Mouse (Mus musculus) lung, embryonic 14.5 days (tissue): ENCODE data around the gene Lrrc8d. TPM values are rescaled to one million over a fixed set of nuclear protein-coding genes. Genes with fewer than 3 reads are reported as not detected.

Source experiments
- ATAC-seq: fragments of 200-750 bp; cut with Nextera tagmentation; 2 replicates; pipeline ENCODE4 v1.8.0; 2017; ENCODE audit warnings: mild to moderate bottlenecking, moderate TSS enrichment, moderate library complexity; ENCODE audit not compliant: insufficient read depth
- DNase-seq: peaks from one replicate; pipeline ENCODE4 v3.0.0-alpha.2; 2015
- H3K27ac ChIP-seq: fragments of 300-500 bp; sonication (generic); 2 replicates; pipeline ENCODE4 v1.5.1; 2014; ENCODE audit warnings: low read depth, mild to moderate bottlenecking, moderate library complexity
- H3K27me3 ChIP-seq: fragments of 300-500 bp; sonication (generic); 2 replicates; pipeline ENCODE4 v1.6.1; 2014; ENCODE audit warnings: low read length, control low read depth; ENCODE audit not compliant: insufficient read depth
- H3K36me3 ChIP-seq: fragments of 300-500 bp; sonication (generic); 2 replicates; pipeline ENCODE4 v1.6.1; 2014; ENCODE audit warnings: control low read depth; ENCODE audit not compliant: insufficient read depth
- H3K4me1 ChIP-seq: fragments of 300-500 bp; sonication (generic); 2 replicates; pipeline ENCODE4 v1.6.1; 2014; ENCODE audit warnings: antibody characterized with exemption, control low read depth; ENCODE audit not compliant: insufficient read depth
- H3K4me2 ChIP-seq: fragments of 300-500 bp; sonication (generic); 2 replicates; pipeline ENCODE4 v1.6.1; 2014; ENCODE audit warnings: mild to moderate bottlenecking
- H3K4me3 ChIP-seq: fragments of 300-500 bp; sonication (generic); 2 replicates; pipeline ENCODE4 v1.5.1; 2014; ENCODE audit warnings: low read depth, low read length
- H3K9ac ChIP-seq: fragments of 300-500 bp; sonication (generic); 2 replicates; pipeline ENCODE4 v1.6.1; 2014
- H3K9me3 ChIP-seq: fragments of 300-500 bp; sonication (generic); 2 replicates; pipeline ENCODE4 v1.6.1; 2016; ENCODE audit warnings: low read depth, low read length, control low read depth
- CTCF ChIP-seq: IDR thresholded peaks from 2 replicates; pipeline ENCODE4 v1.5.1; 2016; ENCODE audit warnings: antibody characterized with exemption, low read depth
- WGBS: fragments of 180-500 bp; shearing (Covaris S2); extraction: QIAGEN DNeasy Blood & Tissue Kit; methylation state at CpG from one replicate; pipeline ENCODE4 v1.1.7; 2014; 5-methylcytosine and 5-hydroxymethylcytosine counted together
- polyA plus RNA-seq: library from polyadenylated mRNA; unstranded; fragments of >200 nt; fragmentation: Nextera tagmentation; extraction: Ambion mirVana; gene quantifications from 2 replicates; pipeline ENCODE4 v1.2.1, GENCODE M21; 2014

The Lrrc8d gene
- polyA plus RNA-seq, 1 experiment from 2014 or later: 25.0 TPM

DNA sequence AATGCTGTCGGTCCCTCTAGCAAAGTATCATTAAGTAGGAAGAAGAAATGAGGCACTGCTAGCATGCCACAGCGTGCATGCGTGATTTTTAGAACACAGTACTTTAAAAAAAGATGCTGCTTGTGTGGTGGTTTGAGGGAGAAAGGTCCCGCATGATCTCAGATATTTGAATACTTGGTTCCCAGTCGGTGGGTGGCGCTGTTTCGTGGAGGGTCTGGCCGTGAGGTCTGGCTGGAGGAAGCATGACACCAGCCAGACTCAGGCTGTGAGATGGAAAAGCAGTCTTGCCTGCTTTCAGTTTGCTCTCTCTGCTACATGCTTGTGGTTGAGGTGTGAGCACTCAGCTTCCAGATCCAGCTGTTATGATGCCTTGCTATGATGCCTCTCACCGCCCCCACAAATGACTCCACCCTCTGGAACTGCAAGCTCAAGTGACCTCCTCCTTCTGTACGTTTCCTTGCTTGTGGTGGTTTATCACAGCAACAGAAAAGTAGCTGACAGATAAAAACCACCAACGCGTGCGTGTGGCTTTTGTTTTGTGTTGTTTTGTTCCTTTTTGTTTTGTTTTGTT, 140.1 kb downstream of the Lrrc8d start:
- Histone ChIP-seq H3K9ac (no peak overlapping the region), H3K27ac (no peak overlapping the region), H3K27me3 (no peaks in the 10 kb centered on the region), H3K4me1 (0 out of 2 replicates have a peak, but pooled peaks cover 5% of the 10 kb centered on the region), H3K9me3 (no peaks in the 10 kb centered on the region), H3K36me3 (no peaks in the 10 kb centered on the region), H3K4me2 (no peak overlapping the region), H3K4me3 (no peak overlapping the region)
- DNase-seq (no peak), ATAC-seq (no peak)
- WGBS: 67% methylated on average over 13 of the region's 13 CpGs
- no peak for TF ChIP-seq CTCF

DNA sequence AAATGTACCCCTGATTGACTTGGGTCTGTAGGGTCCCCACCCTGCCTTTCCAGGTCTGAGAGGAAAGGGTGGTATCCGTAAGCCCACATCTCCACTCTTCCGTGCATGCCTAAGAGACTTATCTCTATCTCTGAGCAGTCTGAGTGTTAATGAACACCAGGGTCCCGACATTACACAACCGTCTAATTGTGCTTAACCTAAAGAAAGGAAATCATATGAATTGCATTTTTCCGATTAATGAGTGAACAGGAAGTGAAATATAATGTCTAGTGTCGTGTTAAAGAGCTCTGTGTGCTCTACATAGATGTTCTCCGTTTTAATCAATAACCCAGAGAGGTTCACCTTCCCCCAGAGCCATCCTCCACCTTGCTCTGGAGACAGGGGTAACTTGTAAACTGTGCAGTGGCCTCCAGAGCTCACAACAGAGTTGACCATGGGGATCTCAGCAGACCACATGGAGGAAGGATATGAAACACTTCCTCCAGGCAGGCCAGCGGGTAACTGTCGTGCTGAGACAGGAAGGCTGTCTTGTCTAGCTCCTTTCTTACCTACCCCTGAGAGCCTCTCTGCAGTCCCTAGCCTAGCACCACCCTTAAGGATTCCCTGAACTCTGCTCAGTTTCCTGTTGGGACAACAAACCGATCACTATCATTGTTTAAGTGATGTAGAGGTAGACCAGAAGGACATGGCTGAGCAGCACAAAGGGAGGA, 144.4 kb downstream of the Lrrc8d start:
- no peak overlapping the region for H3K4me2 ChIP-seq
- no peaks in the 10 kb centered on the region for H3K27me3 ChIP-seq
- H3K9me3 ChIP-seq: no peaks in the 10 kb centered on the region
- H3K4me3 ChIP-seq: no peak overlapping the region
- no peak for ATAC-seq
- WGBS: 79% methylated on average over 10 of the region's 10 CpGs
- no peak overlapping the region for H3K9ac ChIP-seq
- no peak for DNase-seq
- no peaks in the 10 kb centered on the region for H3K36me3 ChIP-seq
- TF ChIP-seq CTCF: no peak
- peaks cover 4% of the 10 kb centered on the region for H3K4me1 ChIP-seq
- H3K27ac ChIP-seq: no peak overlapping the region

- H3K9ac ChIP-seq: no peak overlapping the region
- no peaks in the 10 kb centered on the region for H3K36me3 ChIP-seq
- no peak for TF ChIP-seq CTCF
- H3K4me1 ChIP-seq: peaks cover 11% of the 10 kb centered on the region
- no peaks in the 10 kb centered on the region for H3K27me3 ChIP-seq
- no peaks in the 10 kb centered on the region for H3K9me3 ChIP-seq
- WGBS: 88% methylated on average over 2 of the region's 2 CpGs
- H3K27ac ChIP-seq: no peak overlapping the region
- ATAC-seq (no peak), DNase-seq (no peak)
- H3K4me2 ChIP-seq: no peak overlapping the region
- no peak overlapping the region for H3K4me3 ChIP-seq
Observed at GRCm38 (mm10) chr5:105845041-105845440, 145.3 kb downstream of the Lrrc8d start.

GRCm38 (mm10) chr5:105847726-105848125, 148.0 kb downstream of the Lrrc8d start:
- no peak for TF ChIP-seq CTCF
- ATAC-seq (no peak), DNase-seq (no peak)
- no peak overlapping the region for H3K9ac ChIP-seq
- no peaks in the 10 kb centered on the region for H3K9me3 ChIP-seq
- H3K27me3 ChIP-seq: no peaks in the 10 kb centered on the region
- 64% methylated on average over 8 of the region's 8 CpGs for whole genome bisulfite sequencing
- H3K27ac ChIP-seq: no peak overlapping the region
- peaks cover 11% of the 10 kb centered on the region for H3K4me1 ChIP-seq
- H3K36me3 ChIP-seq: no peaks in the 10 kb centered on the region
- H3K4me2 ChIP-seq: no peak overlapping the region
- H3K4me3 ChIP-seq: no peak overlapping the region

DNA sequence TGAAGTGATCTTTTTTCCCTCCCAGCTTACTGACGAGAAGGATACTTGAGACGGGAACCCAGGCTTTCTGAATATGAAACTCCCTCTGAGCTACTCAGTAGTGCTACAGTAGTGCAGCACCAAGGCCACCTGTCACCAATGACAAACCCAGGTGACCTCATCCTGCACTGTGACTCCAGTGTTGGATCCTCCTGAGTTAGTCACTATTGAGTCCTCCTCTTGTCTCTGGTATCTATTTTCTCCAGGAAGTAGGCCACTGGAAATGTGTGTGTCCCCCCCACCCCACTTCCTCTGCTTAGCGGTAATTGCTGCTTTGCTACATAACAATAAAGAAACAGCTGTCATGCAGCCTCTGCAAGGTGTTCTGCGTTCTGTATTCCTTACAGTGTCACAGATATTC, 149.5 kb downstream of the Lrrc8d start:
- ATAC-seq (peak; percentile 47; the same call in 1 of the 2 replicates), DNase-seq (no peak)
- Histone ChIP-seq H3K9ac (no peak overlapping the region), H3K27ac (no peak overlapping the region), H3K9me3 (no peaks in the 10 kb centered on the region), H3K36me3 (no peaks in the 10 kb centered on the region), H3K27me3 (no peaks in the 10 kb centered on the region), H3K4me2 (no peak overlapping the region), H3K4me1 (peaks cover 11% of the 10 kb centered on the region), H3K4me3 (no peak overlapping the region)
- 66% methylated on average over 4 of the region's 4 CpGs for WGBS
- TF ChIP-seq CTCF: no peak

- Histone ChIP-seq H3K9ac (no peak overlapping the region), H3K4me2 (no peak overlapping the region), H3K27me3 (no peaks in the 10 kb centered on the region), H3K9me3 (no peaks in the 10 kb centered on the region), H3K4me3 (no peak overlapping the region), H3K36me3 (no peaks in the 10 kb centered on the region), H3K27ac (no peak overlapping the region), H3K4me1 (peaks cover 11% of the 10 kb centered on the region)
- no peak for TF ChIP-seq CTCF
- 40% methylated on average over 3 of the region's 3 CpGs for WGBS
- ATAC-seq (peak; percentile 31; the same call in 1 of the 2 replicates), DNase-seq (peak; percentile 54)
Observed at GRCm38 (mm10) chr5:105849643-105850042, 149.9 kb downstream of the Lrrc8d start.

- ATAC-seq: no peak
- Histone ChIP-seq H3K9me3 (no peaks in the 10 kb centered on the region), H3K4me1 (peaks cover 14% of the 10 kb centered on the region), H3K4me2 (no peak overlapping the region), H3K9ac (no peak overlapping the region), H3K27me3 (no peaks in the 10 kb centered on the region), H3K4me3 (no peak overlapping the region), H3K36me3 (no peaks in the 10 kb centered on the region), H3K27ac (no peak overlapping the region)
- DNase-seq: no peak
- WGBS: 87% methylated on average over 9 of the region's 9 CpGs
- TF ChIP-seq CTCF: no peak
Observed at GRCm38 (mm10) chr5:105853271-105853670, 153.5 kb downstream of the Lrrc8d start.
